Mouse (Mus musculus): ENCODE results near the gene Prg3. TPM values are rescaled to one million over a fixed set of nuclear protein-coding genes. Genes with fewer than 3 reads are reported as not detected.

Gene Prg3
- polyA plus RNA-seq, 1 experiment from 2014 or later: not detected

DNA sequence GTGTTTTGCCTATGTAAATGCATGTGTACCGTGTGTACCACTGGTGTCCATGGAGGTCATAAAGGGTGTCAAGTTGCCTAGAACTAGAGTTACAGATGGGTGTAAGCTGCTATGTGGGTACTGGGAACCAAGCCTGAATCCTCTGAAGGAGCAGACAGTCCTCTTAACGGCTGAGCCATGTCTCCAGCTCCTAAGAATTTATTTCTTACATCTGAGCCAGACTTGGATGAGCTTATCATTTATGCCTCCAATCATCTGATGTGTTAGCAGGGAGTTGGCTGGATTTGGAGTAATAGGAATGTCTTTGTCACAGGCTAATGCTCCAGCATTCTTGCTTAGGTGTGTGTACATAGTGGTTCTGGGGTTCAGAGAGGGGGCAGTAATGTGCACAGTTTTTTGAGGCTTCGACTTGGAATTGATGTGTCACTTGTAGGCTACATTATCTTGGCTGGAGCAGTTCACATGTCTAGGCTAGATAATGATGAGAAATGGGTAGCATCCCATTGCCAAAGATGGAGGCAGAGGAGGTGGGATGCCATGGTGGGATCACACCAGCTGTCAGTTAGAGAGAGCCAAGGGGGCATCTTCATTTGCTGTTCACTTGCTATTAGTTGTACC, 40.8 kb upstream of the Prg3 start:
- H3K9ac ChIP-seq (ENCODE audit: low read length): no peak overlapping the region
- WGBS: 79% methylated on average over 3 of the region's 3 CpGs
- no peak for TF ChIP-seq CTCF (IDR thresholded peaks at IDR 0.05; ENCODE audit: low read depth)
- H3K9me3 ChIP-seq (ENCODE audit: control insufficient read depth, low read length): no peaks in the 10 kb centered on the region
- no peak overlapping the region for H3K27ac ChIP-seq (replicated peaks)
- DNase-seq (ENCODE audit: low spot score): no peak
- no peak for ATAC-seq (ENCODE audit: low FRiP score, low TSS enrichment)
- H3K4me2 ChIP-seq (replicated peaks; ENCODE audit: low read depth): no peak overlapping the region
- no peak overlapping the region for H3K4me3 ChIP-seq (ENCODE audit: low read depth, low read length)
- H3K36me3 ChIP-seq (ENCODE audit: control insufficient read depth, insufficient read depth, low read length): peaks cover 6% of the 10 kb centered on the region; the same call in 1 of the 2 replicates
- H3K27me3 ChIP-seq (ENCODE audit: control insufficient read depth, insufficient read depth, low read length): no peaks in the 10 kb centered on the region
- H3K4me1 ChIP-seq (replicated peaks; ENCODE audit: control insufficient read depth, insufficient read depth): no peaks in the 10 kb centered on the region

DNA sequence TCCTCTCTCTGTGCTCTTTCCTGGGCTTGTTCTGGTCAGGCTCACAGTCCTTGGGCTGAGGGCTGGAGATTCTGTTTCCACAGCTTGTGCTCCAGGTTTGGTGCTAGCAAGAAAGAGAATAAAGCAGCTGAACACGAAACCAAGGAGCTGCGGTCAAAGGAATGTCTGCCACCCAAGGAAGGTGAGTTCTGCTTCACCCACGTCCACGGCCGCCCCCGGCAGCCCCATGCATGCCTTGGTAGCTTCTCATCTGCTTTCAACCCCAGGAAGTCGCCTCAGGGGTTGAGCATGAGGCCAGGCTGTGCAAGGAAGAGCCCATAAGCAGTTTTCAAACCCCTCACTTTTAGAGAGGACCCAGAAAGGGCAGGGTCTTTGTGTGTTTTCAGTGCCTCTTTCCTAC, 39.8 kb upstream of the Prg3 start:
- no peak for ATAC-seq (ENCODE audit: low FRiP score, low TSS enrichment)
- Histone ChIP-seq H3K4me3 (ENCODE audit: low read depth, low read length) (no peak overlapping the region), H3K9ac (ENCODE audit: low read length) (no peak overlapping the region), H3K36me3 (ENCODE audit: control insufficient read depth, insufficient read depth, low read length) (peaks cover 6% of the 10 kb centered on the region; the same call in 1 of the 2 replicates), H3K9me3 (ENCODE audit: control insufficient read depth, low read length) (no peaks in the 10 kb centered on the region), H3K27ac (replicated peaks) (no peak overlapping the region), H3K27me3 (ENCODE audit: control insufficient read depth, insufficient read depth, low read length) (no peaks in the 10 kb centered on the region), H3K4me2 (replicated peaks; ENCODE audit: low read depth) (no peak overlapping the region), H3K4me1 (replicated peaks; ENCODE audit: control insufficient read depth, insufficient read depth) (no peaks in the 10 kb centered on the region)
- no peak for TF ChIP-seq EP300 (optimal IDR thresholded peaks at IDR 0.05)
- no peak for TF ChIP-seq CTCF (IDR thresholded peaks at IDR 0.05; ENCODE audit: low read depth)
- no peak for DNase-seq (ENCODE audit: low spot score)
- WGBS: 95% methylated on average over 7 of the region's 7 CpGs

DNA sequence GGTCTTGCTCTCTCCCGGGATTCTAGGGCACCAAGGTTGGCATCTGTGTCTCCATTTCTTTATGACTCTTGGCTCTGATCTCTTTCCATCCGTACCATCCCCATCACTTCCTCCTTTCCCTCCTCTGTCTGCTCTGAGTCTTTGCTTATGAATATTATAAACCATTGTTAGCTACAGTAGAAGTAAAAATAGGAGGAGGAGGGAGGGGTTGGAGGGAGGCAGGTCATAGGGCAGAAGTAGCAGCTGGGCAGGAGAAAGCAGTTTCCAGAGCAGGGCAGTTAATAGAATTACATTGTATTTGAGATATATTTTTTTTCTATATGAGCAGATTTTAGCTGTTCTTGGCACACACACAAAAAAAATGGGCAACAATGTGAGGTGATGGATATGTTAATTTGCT, 39.3 kb upstream of the Prg3 start:
- H3K36me3 ChIP-seq (ENCODE audit: control insufficient read depth, insufficient read depth, low read length): peaks cover 6% of the 10 kb centered on the region; the same call in 1 of the 2 replicates
- 68% methylated on average over 2 of the region's 2 CpGs for WGBS

DNA sequence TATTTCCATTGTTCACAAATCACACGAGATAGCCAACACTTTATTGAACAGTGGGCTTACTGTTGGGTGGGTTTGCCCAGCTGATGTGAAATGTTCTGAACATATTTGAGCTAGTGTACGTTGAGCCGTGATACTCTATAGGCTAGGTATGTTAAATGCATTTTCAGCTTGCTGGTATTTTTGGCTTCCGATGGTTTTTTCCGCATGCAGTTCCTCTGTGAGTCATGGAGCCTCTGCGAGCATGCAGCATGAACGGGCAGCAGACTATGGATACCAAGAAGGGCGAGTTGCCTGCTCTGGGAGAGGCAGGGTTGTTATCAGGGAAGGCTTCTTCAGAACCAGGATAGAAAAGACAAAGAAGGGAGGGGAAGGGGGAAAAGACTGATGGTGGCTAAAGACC, 37.0 kb upstream of the Prg3 start:
- Histone ChIP-seq H3K27me3 (ENCODE audit: control insufficient read depth, insufficient read depth, low read length) (no peaks in the 10 kb centered on the region), H3K4me2 (replicated peaks; ENCODE audit: low read depth) (no peak overlapping the region), H3K4me1 (replicated peaks; ENCODE audit: control insufficient read depth, insufficient read depth) (no peaks in the 10 kb centered on the region), H3K27ac (replicated peaks) (no peak overlapping the region), H3K4me3 (ENCODE audit: low read depth, low read length) (no peak overlapping the region), H3K36me3 (ENCODE audit: control insufficient read depth, insufficient read depth, low read length) (peaks cover 6% of the 10 kb centered on the region; the same call in 1 of the 2 replicates), H3K9me3 (ENCODE audit: control insufficient read depth, low read length) (no peaks in the 10 kb centered on the region), H3K9ac (ENCODE audit: low read length) (no peak overlapping the region)
- DNase-seq (ENCODE audit: low spot score): no peak
- TF ChIP-seq EP300 (optimal IDR thresholded peaks at IDR 0.05) (no peak), CTCF (IDR thresholded peaks at IDR 0.05; ENCODE audit: low read depth) (no peak)
- WGBS: 88% methylated on average over 8 of the region's 8 CpGs
- no peak for ATAC-seq (ENCODE audit: low FRiP score, low TSS enrichment)

More for the DNA sequence above, 39.3 kb upstream of the Prg3 start:
- ATAC-seq (ENCODE audit: low FRiP score, low TSS enrichment) (no peak), DNase-seq (ENCODE audit: low spot score) (no peak)
- Histone ChIP-seq H3K9ac (ENCODE audit: low read length) (no peak overlapping the region), H3K4me3 (ENCODE audit: low read depth, low read length) (no peak overlapping the region), H3K27ac (replicated peaks) (no peak overlapping the region), H3K4me2 (replicated peaks; ENCODE audit: low read depth) (no peak overlapping the region), H3K27me3 (ENCODE audit: control insufficient read depth, insufficient read depth, low read length) (no peaks in the 10 kb centered on the region), H3K4me1 (replicated peaks; ENCODE audit: control insufficient read depth, insufficient read depth) (no peaks in the 10 kb centered on the region), H3K9me3 (ENCODE audit: control insufficient read depth, low read length) (no peaks in the 10 kb centered on the region)
- TF ChIP-seq CTCF (IDR thresholded peaks at IDR 0.05; ENCODE audit: low read depth) (no peak), EP300 (optimal IDR thresholded peaks at IDR 0.05) (no peak)

DNA sequence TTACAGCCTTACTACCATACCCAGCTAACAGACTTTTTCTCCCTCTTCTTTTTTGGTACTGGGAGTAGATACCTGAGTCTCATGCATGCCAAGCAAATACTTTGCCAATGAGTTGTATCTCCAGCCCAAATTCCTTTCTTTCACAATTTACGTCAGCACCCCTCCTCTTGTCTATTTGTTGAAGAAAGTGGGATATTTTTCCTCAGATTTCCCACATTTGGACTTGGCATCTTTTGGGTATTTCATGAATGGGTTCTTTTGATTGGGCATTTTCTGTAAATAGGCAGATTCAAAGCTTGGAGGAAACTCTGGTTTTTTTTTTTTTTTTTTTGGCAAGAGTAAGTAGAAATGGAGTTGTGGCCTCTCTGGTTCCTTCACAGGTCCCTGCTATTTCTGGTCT, 35.8 kb upstream of the Prg3 start:
- peaks cover 6% of the 10 kb centered on the region; the same call in 1 of the 2 replicates for H3K36me3 ChIP-seq (ENCODE audit: control insufficient read depth, insufficient read depth, low read length)
- DNase-seq (ENCODE audit: low spot score) (no peak), ATAC-seq (ENCODE audit: low FRiP score, low TSS enrichment) (no peak)

DNA sequence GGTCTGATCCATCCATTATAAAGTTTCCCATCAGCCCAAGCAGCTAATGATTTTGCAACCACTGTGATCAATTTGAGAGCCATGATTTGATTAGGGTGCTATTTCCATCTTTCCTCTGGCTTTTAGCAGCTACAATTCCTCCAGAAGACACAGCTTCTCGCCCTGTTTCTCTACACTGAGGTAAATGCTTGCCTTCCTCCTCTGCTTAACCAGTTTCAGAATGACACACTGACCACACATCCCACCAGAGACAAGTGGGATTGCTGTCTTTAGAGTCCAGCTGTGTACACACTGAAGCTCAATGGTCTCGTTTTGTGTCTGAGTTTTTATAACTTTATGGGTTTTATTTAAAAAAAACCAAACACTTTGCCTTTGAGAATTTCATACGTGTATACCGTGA, 35.3 kb upstream of the Prg3 start:
- ATAC-seq (ENCODE audit: low FRiP score, low TSS enrichment) (no peak), DNase-seq (ENCODE audit: low spot score) (no peak)
- Histone ChIP-seq H3K4me2 (replicated peaks; ENCODE audit: low read depth) (no peak overlapping the region), H3K4me3 (ENCODE audit: low read depth, low read length) (no peak overlapping the region), H3K27me3 (ENCODE audit: control insufficient read depth, insufficient read depth, low read length) (no peaks in the 10 kb centered on the region), H3K9ac (ENCODE audit: low read length) (no peak overlapping the region), H3K36me3 (ENCODE audit: control insufficient read depth, insufficient read depth, low read length) (peaks cover 6% of the 10 kb centered on the region; the same call in 1 of the 2 replicates), H3K27ac (replicated peaks) (no peak overlapping the region), H3K9me3 (ENCODE audit: control insufficient read depth, low read length) (no peaks in the 10 kb centered on the region), H3K4me1 (replicated peaks; ENCODE audit: control insufficient read depth, insufficient read depth) (no peaks in the 10 kb centered on the region)
- no peak for TF ChIP-seq CTCF (IDR thresholded peaks at IDR 0.05; ENCODE audit: low read depth)
- no peak for TF ChIP-seq EP300 (optimal IDR thresholded peaks at IDR 0.05)
- WGBS: 67% methylated on average over 4 of the region's 4 CpGs

More for the DNA sequence above, 35.8 kb upstream of the Prg3 start:
- H3K9ac ChIP-seq (ENCODE audit: low read length): no peak overlapping the region
- H3K4me1 ChIP-seq (replicated peaks; ENCODE audit: control insufficient read depth, insufficient read depth): no peaks in the 10 kb centered on the region
- H3K4me3 ChIP-seq (ENCODE audit: low read depth, low read length): no peak overlapping the region
- H3K27ac ChIP-seq (replicated peaks): no peak overlapping the region
- H3K27me3 ChIP-seq (ENCODE audit: control insufficient read depth, insufficient read depth, low read length): no peaks in the 10 kb centered on the region
- no peaks in the 10 kb centered on the region for H3K9me3 ChIP-seq (ENCODE audit: control insufficient read depth, low read length)
- WGBS: 82% methylated on average over 1 of the region's 1 CpGs
- no peak overlapping the region for H3K4me2 ChIP-seq (replicated peaks; ENCODE audit: low read depth)
- TF ChIP-seq CTCF (IDR thresholded peaks at IDR 0.05; ENCODE audit: low read depth) (no peak), EP300 (optimal IDR thresholded peaks at IDR 0.05) (no peak)
